Mouse (Mus musculus) left cerebral cortex, adult 9 months (tissue): ENCODE data around the gene Trim25.

Source experiments
- DNase-seq, 2 experiments: peaks; one replicate each; pipeline ENCODE4 v3.0.0; 2022; ENCODE audit warnings: low spot score in 2 of 2

Trim25 gene

DNA sequence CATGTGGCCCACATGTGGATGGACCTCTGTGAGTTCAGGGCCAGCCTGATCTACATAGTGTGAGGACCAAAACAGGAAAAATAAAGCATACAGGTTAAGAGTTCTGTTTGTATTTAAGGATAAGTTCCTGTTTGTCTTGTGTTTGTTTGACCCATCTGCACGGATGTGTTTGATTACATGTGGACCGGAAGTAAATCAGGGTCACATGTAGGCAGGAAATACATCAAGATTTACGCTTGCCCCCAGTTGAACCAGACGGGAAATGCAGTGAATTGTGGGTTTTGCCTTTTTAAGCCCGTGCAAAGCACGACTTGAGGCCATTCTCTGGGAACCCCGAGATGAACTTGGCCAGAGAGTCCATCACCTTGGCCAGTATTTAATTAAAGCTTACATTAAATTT lies 62.2 kb downstream of the Trim25 start:
- no peak for DNase-seq

DNA sequence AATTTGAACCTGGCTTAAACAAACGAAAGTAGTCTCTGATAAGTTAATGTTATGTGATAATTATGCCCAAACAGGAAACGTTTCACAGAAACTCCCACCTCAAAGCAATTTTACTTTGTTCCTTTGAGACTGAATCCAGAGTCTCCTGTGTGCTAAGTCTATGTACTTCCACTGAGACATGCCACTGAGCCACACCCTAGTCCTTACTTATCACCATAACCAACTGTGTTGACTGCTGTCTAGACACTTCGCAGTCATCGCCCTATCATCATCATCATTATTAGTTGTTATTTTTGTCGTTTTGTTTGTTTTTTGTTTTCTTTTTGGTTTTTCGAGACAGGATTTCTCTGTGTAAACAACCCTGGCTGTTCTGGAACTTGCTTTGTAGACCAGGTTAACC lies 65.1 kb downstream of the Trim25 start:
- DNase-seq = no peak

- no peak for DNase-seq
Observed at GRCm38 (mm10) chr11:89065297-89065696, 66.1 kb downstream of the Trim25 start.

DNA sequence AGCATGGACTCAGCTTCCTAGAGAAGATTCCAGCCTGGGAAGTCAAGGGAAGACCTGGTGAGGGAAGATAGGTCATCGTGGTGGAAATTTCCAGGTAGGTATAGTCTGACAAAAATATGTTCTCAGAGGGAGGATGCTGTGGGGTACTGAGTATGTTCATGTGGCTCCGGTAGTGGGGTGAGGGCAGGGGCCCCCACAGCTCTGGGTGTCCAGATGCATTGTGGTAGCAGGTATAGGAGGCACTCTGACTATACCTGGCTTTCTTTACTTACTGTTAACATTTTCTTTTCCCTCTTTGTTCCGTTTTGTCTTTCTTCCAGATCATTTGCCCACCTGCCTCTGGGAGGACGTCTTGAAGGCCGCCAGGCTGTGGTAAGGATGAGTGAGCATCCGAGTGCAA lies 67.0 kb downstream of the Trim25 start:
- DNase-seq = no peak

GRCm38 (mm10) chr11:89066750-89067149 lies 67.6 kb downstream of the Trim25 start, which contains the start of gene Dgke:
Gene Dgke (minus strand): TSS chr11:89066850.
- no peak for DNase-seq

DNA sequence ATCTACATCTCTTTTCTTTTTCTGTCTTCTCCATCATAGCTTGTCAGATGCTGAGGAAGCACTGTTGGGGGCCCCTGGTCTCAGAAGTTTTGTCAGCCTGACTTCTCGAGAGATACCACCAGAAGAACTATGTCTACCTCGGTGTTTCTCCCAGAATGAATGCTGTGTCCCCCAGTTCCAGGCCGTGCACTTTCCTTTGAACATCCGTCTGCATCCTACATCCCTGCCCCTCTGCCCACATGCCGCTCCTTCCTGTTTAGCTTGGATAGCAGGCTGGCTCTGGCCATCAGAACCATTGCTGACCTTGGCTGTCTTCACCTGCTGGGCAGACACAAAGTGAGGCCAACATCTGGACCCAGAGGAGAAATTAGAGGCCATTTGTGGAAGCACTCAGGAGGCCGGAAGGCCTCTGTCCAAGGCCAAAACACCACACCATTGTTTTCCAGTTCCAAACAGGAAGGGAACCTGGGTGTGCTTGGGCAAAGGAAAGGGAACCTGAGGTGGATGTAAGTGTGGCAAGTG lies 68.2 kb downstream of the Trim25 start:
- no peak for DNase-seq

DNA sequence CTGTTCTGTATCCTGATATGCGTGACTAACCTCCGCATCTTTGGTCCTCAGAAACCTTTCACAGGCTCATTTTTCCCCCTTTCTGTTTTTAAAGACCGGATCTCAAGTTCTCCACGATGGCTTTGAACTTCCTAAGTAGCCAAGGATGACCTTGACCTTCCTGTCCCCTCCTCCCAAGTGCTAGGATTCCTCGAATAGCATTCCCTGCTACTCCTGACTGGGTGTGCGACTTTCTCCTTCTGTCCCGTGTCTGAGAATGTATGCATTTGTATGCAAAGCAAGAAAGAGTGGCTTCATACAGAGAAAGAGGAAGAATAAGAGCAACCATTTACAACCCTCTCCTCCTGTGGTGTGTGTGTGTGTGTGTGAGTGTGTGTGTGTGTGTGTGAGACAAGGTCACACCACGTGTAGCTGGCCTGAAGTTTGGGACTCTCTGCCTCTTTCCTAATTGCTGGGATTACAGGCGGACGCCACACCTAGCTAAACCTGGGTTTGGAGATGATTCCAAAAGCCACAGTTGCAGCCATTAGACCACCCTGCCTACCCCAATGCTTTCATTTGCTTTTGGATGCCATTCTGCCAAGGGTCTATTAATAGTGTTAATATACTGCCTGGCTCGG lies 68.8 kb downstream of the Trim25 start:
- no peak for DNase-seq

- DNase-seq = no peak
Observed at GRCm38 (mm10) chr11:89068649-89069048, 69.5 kb downstream of the Trim25 start.

DNA sequence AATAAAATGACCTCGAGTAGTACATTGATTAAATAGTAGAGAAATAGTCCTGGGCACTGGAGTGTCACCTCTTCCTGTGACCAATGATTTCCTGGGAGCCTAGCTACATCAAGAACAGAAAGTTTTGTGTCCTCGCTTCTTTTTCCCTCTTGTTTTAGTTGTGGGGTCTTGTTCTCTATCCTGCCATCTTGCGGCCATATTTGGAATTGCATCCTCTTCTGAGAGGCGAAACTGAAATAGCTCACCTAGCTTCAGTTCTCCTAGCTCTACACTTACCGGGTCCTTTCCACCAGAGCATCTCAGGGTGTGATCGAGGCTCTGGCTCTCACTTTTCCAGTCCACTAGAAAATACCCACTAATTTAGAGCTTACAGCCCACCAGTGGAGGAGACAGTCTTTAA lies 70.1 kb downstream of the Trim25 start:
- DNase-seq = peak in 1 of 2 experiments; percentile 74
